Mouse (Mus musculus) cerebellum, adult 2 months (tissue): Measurements from ENCODE around the gene Rala.

ENCODE experiments used
- CTCF ChIP-seq: fragments of 200-500 bp; IDR thresholded peaks from 2 replicates; pipeline ENCODE4 v1.5.1; 2011; ENCODE audit warnings: low read depth, mild to moderate bottlenecking, control low read depth, low read length, moderate library complexity, borderline replicate concordance; ENCODE audit not compliant: insufficient read depth
- POLR2A ChIP-seq: fragments of 200-500 bp; IDR thresholded peaks from 2 replicates; pipeline ENCODE4 v1.6.1; 2011; ENCODE audit warnings: low read length, control low read depth, borderline replicate concordance; ENCODE audit not compliant: insufficient read depth

GRCm38 (mm10) chr13:17836808-17837207 is 107.2 kb downstream of the Rala start:
- TF ChIP-seq CTCF (no peak), POLR2A (no peak)
